Mouse (Mus musculus) hindbrain, embryonic 10.5 days (tissue): Measurements from ENCODE around the gene Armc6. TPM values are rescaled to one million over a fixed set of nuclear protein-coding genes. Genes with fewer than 3 reads are reported as not detected.

Experiments used
- DNase-seq: peaks from one replicate; pipeline ENCODE4 v3.0.0-alpha.2; 2017; ENCODE audit warnings: low spot score
- H3K27ac ChIP-seq: fragments of 300-500 bp; sonication (generic); 2 replicates; pipeline ENCODE4 v1.5.1; 2016; ENCODE audit warnings: mild to moderate bottlenecking, moderate library complexity
- H3K27me3 ChIP-seq: fragments of 300-500 bp; sonication (generic); 2 replicates; pipeline ENCODE4 v1.6.1; 2016; ENCODE audit warnings: mild to moderate bottlenecking; ENCODE audit not compliant: poor library complexity, insufficient read depth, severe bottlenecking
- H3K36me3 ChIP-seq: fragments of 300-500 bp; sonication (generic); 2 replicates; pipeline ENCODE4 v1.6.1; 2016; ENCODE audit warnings: mild to moderate bottlenecking, moderate library complexity
- H3K4me1 ChIP-seq: fragments of 300-500 bp; sonication (generic); replicated peaks from 2 replicates; pipeline ENCODE4 v1.6.1; 2016; ENCODE audit warnings: mild to moderate bottlenecking
- H3K4me3 ChIP-seq: fragments of 300-500 bp; sonication (generic); 2 replicates; pipeline ENCODE4 v1.5.1; 2016; ENCODE audit warnings: mild to moderate bottlenecking, moderate library complexity
- H3K9me3 ChIP-seq: fragments of 300-500 bp; sonication (generic); 2 replicates; pipeline ENCODE4 v1.6.1; 2016; ENCODE audit warnings: mild to moderate bottlenecking, moderate library complexity
- WGBS: fragments of 180-500 bp; shearing (Covaris S2); methylation state at CpG from one replicate; pipeline ENCODE4 v1.1.7; 2016; 5-methylcytosine and 5-hydroxymethylcytosine counted together
- polyA plus RNA-seq: library from polyadenylated mRNA; unstranded; fragments of >200 nt; fragmentation: Nextera tagmentation; extraction: Ambion mirVana; gene quantifications from 2 replicates; pipeline ENCODE4 v1.2.1, GENCODE M21; 2016

The Armc6 gene
- polyA plus RNA-seq, 1 experiment from 2014 or later: 40.9 TPM

- Histone ChIP-seq H3K4me1 (peaks cover 22% of the 10 kb centered on the region; the same call in 1 of the 2 replicates), H3K36me3 (peaks cover 46% of the 10 kb centered on the region), H3K27ac (no peak overlapping the region), H3K4me3 (no peak overlapping the region), H3K9me3 (no peaks in the 10 kb centered on the region), H3K27me3 (no peaks in the 10 kb centered on the region)
- 92% methylated on average over 3 of the region's 3 CpGs for WGBS
- DNase-seq: no peak
Measured at GRCm38 (mm10) chr8:70267674-70268073, 33.4 kb upstream of the Armc6 start.

- Histone ChIP-seq H3K27me3 (no peaks in the 10 kb centered on the region), H3K4me3 (no peak overlapping the region), H3K4me1 (no peaks in the 10 kb centered on the region), H3K27ac (no peak overlapping the region), H3K9me3 (no peaks in the 10 kb centered on the region), H3K36me3 (peaks cover 100% of the 10 kb centered on the region)
- DNase-seq: no peak
- WGBS: 94% methylated on average over 2 of the region's 2 CpGs
Measured at GRCm38 (mm10) chr8:70259043-70259442, 24.8 kb upstream of the Armc6 start.

- 97% methylated on average over 5 of the region's 5 CpGs for WGBS
- H3K4me3 ChIP-seq: no peak overlapping the region
- no peak for DNase-seq
- no peaks in the 10 kb centered on the region for H3K4me1 ChIP-seq
- H3K27me3 ChIP-seq: no peaks in the 10 kb centered on the region
- no peaks in the 10 kb centered on the region for H3K9me3 ChIP-seq
- H3K36me3 ChIP-seq: peaks cover 100% of the 10 kb centered on the region
- H3K27ac ChIP-seq: no peak overlapping the region
Measured at GRCm38 (mm10) chr8:70258600-70258999, 24.3 kb upstream of the Armc6 start.

GRCm38 (mm10) chr8:70257456-70257855 is 23.2 kb upstream of the Armc6 start:
- DNase-seq: no peak
- peaks cover 100% of the 10 kb centered on the region for H3K36me3 ChIP-seq
- 87% methylated on average over 3 of the region's 3 CpGs for WGBS
- no peak overlapping the region for H3K27ac ChIP-seq
- H3K4me1 ChIP-seq: no peaks in the 10 kb centered on the region
- H3K9me3 ChIP-seq: no peaks in the 10 kb centered on the region
- H3K27me3 ChIP-seq: no peaks in the 10 kb centered on the region
- H3K4me3 ChIP-seq: no peak overlapping the region

- no peaks in the 10 kb centered on the region for H3K4me1 ChIP-seq
- H3K36me3 ChIP-seq: peaks cover 100% of the 10 kb centered on the region
- H3K9me3 ChIP-seq: no peaks in the 10 kb centered on the region
- H3K4me3 ChIP-seq: no peak overlapping the region
- H3K27me3 ChIP-seq: no peaks in the 10 kb centered on the region
- 82% methylated on average over 1 of the region's 1 CpGs for WGBS
- H3K27ac ChIP-seq: no peak overlapping the region
- DNase-seq: no peak
Measured at GRCm38 (mm10) chr8:70254628-70255027, 20.4 kb upstream of the Armc6 start.

- no peaks in the 10 kb centered on the region for H3K27me3 ChIP-seq
- DNase-seq: no peak
- H3K36me3 ChIP-seq: peaks cover 99% of the 10 kb centered on the region
- no peaks in the 10 kb centered on the region for H3K9me3 ChIP-seq
- WGBS: 92% methylated on average over 3 of the region's 3 CpGs
- H3K4me1 ChIP-seq: no peaks in the 10 kb centered on the region
- no peak overlapping the region for H3K27ac ChIP-seq
- no peak overlapping the region for H3K4me3 ChIP-seq
Measured at GRCm38 (mm10) chr8:70247841-70248240, 13.6 kb upstream of the Armc6 start.

- no peak overlapping the region for H3K27ac ChIP-seq
- no peak overlapping the region for H3K4me3 ChIP-seq
- WGBS: 95% methylated on average over 6 of the region's 6 CpGs
- no peaks in the 10 kb centered on the region for H3K9me3 ChIP-seq
- H3K36me3 ChIP-seq: peaks cover 99% of the 10 kb centered on the region
- H3K27me3 ChIP-seq: no peaks in the 10 kb centered on the region
- no peak for DNase-seq
- H3K4me1 ChIP-seq: no peaks in the 10 kb centered on the region
Measured at GRCm38 (mm10) chr8:70246622-70247021, 12.4 kb upstream of the Armc6 start.

GRCm38 (mm10) chr8:70240642-70241041 is 6.4 kb upstream of the Armc6 start:
- H3K27me3 ChIP-seq: no peaks in the 10 kb centered on the region
- H3K9me3 ChIP-seq: no peaks in the 10 kb centered on the region
- peaks cover 5% of the 10 kb centered on the region for H3K4me1 ChIP-seq
- 89% methylated on average over 5 of the region's 5 CpGs for WGBS
- DNase-seq: peak; percentile 12
- no peak overlapping the region for H3K27ac ChIP-seq
- H3K36me3 ChIP-seq: peaks cover 97% of the 10 kb centered on the region
- H3K4me3 ChIP-seq: no peak overlapping the region

- Histone ChIP-seq H3K36me3 (peaks cover 70% of the 10 kb centered on the region), H3K9me3 (no peaks in the 10 kb centered on the region), H3K4me3 (no peak overlapping the region), H3K27me3 (no peaks in the 10 kb centered on the region), H3K27ac (no peak overlapping the region), H3K4me1 (peaks cover 23% of the 10 kb centered on the region)
- WGBS: 94% methylated on average over 2 of the region's 2 CpGs
- DNase-seq: no peak
Measured at GRCm38 (mm10) chr8:70237842-70238241, 3.6 kb upstream of the Armc6 start.

- Histone ChIP-seq H3K27me3 (no peaks in the 10 kb centered on the region), H3K4me3 (peak overlapping the region; percentile 88), H3K9me3 (no peaks in the 10 kb centered on the region), H3K27ac (peak overlapping the region; percentile 97), H3K36me3 (peaks cover 55% of the 10 kb centered on the region), H3K4me1 (peaks cover 23% of the 10 kb centered on the region)
- DNase-seq: no peak
- WGBS: under 1% methylated on average over 15 of the region's 15 CpGs
Measured at GRCm38 (mm10) chr8:70234781-70235128, 489 bp upstream of the Armc6 start.

- 6% methylated on average over 13 of the region's 13 CpGs for WGBS
- Histone ChIP-seq H3K9me3 (no peaks in the 10 kb centered on the region), H3K4me3 (peak overlapping the region; percentile 88), H3K27me3 (no peaks in the 10 kb centered on the region), H3K4me1 (peaks cover 26% of the 10 kb centered on the region), H3K36me3 (peaks cover 54% of the 10 kb centered on the region), H3K27ac (peak overlapping the region; percentile 97)
- DNase-seq: no peak
Measured at GRCm38 (mm10) chr8:70233606-70234005, 660 bp downstream of the Armc6 start.

GRCm38 (mm10) chr8:70230837-70231236 is 3.4 kb downstream of the Armc6 start:
- Histone ChIP-seq H3K9me3 (no peaks in the 10 kb centered on the region), H3K27ac (no peak overlapping the region), H3K4me3 (no peak overlapping the region), H3K4me1 (peaks cover 30% of the 10 kb centered on the region), H3K27me3 (no peaks in the 10 kb centered on the region), H3K36me3 (peaks cover 39% of the 10 kb centered on the region)
- WGBS: 91% methylated on average over 9 of the region's 9 CpGs
- DNase-seq: no peak

GRCm38 (mm10) chr8:70227997-70228396 is 6.3 kb downstream of the Armc6 start:
- 31% methylated on average over 4 of the region's 4 CpGs for WGBS
- peak; percentile 29 for DNase-seq
- Histone ChIP-seq H3K9me3 (no peaks in the 10 kb centered on the region), H3K36me3 (peaks cover 68% of the 10 kb centered on the region), H3K4me3 (no peak overlapping the region), H3K4me1 (peaks cover 12% of the 10 kb centered on the region), H3K27me3 (no peaks in the 10 kb centered on the region), H3K27ac (no peak overlapping the region)

- Histone ChIP-seq H3K27ac (no peak overlapping the region), H3K9me3 (no peaks in the 10 kb centered on the region), H3K4me1 (peaks cover 5% of the 10 kb centered on the region), H3K4me3 (no peak overlapping the region), H3K36me3 (peaks cover 58% of the 10 kb centered on the region), H3K27me3 (0 out of 2 replicates have a peak, but pooled peaks cover 4% of the 10 kb centered on the region)
- peak; percentile 36 for DNase-seq
- 52% methylated on average over 6 of the region's 6 CpGs for WGBS
Measured at GRCm38 (mm10) chr8:70223341-70223740, 10.9 kb downstream of the Armc6 start.
